Mouse (Mus musculus): ENCODE data around the gene Dlx4.

DNA sequence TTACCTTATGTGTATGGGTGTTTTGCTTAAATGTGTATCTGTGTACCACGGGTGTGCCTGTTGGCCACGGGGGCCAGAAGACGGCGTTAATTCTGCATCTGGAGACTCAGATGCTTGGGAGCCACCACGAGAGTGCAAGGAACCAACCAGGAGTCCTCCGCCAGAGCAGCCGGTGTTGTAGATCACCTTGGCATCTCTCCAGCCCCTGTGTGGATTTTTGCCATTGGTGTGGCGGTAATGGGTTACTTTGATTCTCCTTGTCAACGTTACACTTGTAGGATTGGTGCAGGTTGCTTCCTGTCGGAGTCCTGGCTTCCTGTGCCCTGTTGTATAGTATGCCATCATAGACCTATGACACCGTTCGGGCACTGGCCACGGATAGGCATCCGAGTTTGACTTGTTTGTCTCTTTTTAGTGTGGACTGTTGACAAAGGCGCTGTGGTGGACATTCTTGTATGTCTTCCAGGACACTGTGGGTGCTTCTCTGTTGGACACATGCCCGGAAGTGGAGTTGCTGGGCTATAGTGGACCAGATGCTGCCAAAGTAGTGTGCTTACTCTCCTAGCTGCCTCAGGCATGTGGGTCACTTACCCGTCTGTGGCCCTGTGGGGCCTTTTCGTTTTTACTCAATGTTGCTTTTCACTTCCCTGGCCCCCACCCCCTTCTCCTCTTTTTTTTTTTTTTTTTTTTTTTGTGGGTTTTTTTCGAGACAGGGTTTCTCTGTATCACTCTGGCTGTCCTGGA, 43.7 kb downstream of the Dlx4 start:
- no peak for TF ChIP-seq CTCF (conservative IDR thresholded peaks at IDR 0.05; ENCODE audit: low read length)
- no peak for TF ChIP-seq NANOG (IDR thresholded peaks at IDR 0.05; ENCODE audit: borderline replicate concordance, low read length)
- TF ChIP-seq POU5F1 (IDR thresholded peaks at IDR 0.05; ENCODE audit: borderline replicate concordance, low read length) = no peak
